Mouse (Mus musculus) olfactory bulb, adult 2 months (tissue): Measurements from ENCODE around the gene Lrrc45.

Experiments used
- CTCF ChIP-seq: fragments of 200-500 bp; IDR thresholded peaks from 2 replicates; pipeline ENCODE4 v1.5.1; 2012; ENCODE audit warnings: low read depth, mild to moderate bottlenecking, low read length, moderate library complexity; ENCODE audit not compliant: insufficient read depth
- POLR2A ChIP-seq: fragments of 200-500 bp; IDR thresholded peaks from 2 replicates; pipeline ENCODE4 v1.6.1; 2012; ENCODE audit warnings: mild to moderate bottlenecking, low read depth, low read length, moderate library complexity; ENCODE audit not compliant: insufficient read depth

DNA sequence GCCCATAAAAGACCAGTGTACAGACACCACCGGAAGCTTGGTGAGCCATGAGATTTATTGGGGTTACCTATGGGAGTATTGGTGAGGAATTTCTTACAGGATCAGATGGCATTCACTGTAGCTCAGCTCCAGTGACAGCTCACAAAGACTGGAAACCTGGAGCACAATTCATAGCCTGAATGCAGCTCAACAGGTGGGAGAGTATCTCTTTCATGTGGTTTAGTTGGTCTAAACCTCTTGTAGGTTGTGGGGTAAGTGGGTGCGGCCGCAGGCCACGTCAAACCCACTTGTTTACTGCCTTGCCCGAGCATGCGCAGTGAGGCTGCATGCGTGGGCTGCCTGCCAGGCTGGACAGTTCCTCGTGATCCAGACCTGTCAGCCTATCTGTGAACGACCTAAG, 46.5 kb downstream of the Lrrc45 start:
- TF ChIP-seq POLR2A (no peak), CTCF (no peak)
